Mouse (Mus musculus) forebrain, embryonic 13.5 days (tissue): ENCODE results near the gene Strbp. TPM values are rescaled to one million over a fixed set of nuclear protein-coding genes. Genes with fewer than 3 reads are reported as not detected.

ENCODE experiments used
- ATAC-seq: fragments of 200-750 bp; cut with Nextera tagmentation; 2 replicates; pipeline ENCODE4 v1.8.0; 2017
- H3K27ac ChIP-seq: fragments of 300-500 bp; sonication (generic); 2 replicates; pipeline ENCODE4 v1.5.1; 2015; ENCODE audit warnings: inconsistent platforms, mild to moderate bottlenecking, moderate library complexity
- H3K27me3 ChIP-seq: fragments of 300-500 bp; sonication (generic); 2 replicates; pipeline ENCODE4 v1.6.1; 2015; ENCODE audit warnings: mild to moderate bottlenecking, inconsistent platforms
- H3K36me3 ChIP-seq: fragments of 300-500 bp; sonication (generic); 2 replicates; pipeline ENCODE4 v1.6.1; 2015; ENCODE audit warnings: mild to moderate bottlenecking, inconsistent platforms; ENCODE audit not compliant: poor library complexity, severe bottlenecking
- H3K4me1 ChIP-seq: fragments of 300-500 bp; sonication (generic); 2 replicates; pipeline ENCODE4 v1.6.1; 2015; ENCODE audit warnings: inconsistent platforms
- H3K4me2 ChIP-seq: fragments of 300-500 bp; sonication (generic); 2 replicates; pipeline ENCODE4 v1.6.1; 2015; ENCODE audit warnings: inconsistent platforms, mild to moderate bottlenecking, moderate library complexity
- H3K4me3 ChIP-seq: fragments of 300-500 bp; sonication (generic); 2 replicates; pipeline ENCODE4 v1.5.1; 2015; ENCODE audit warnings: mild to moderate bottlenecking, inconsistent platforms
- H3K9ac ChIP-seq: fragments of 300-500 bp; sonication (generic); 2 replicates; pipeline ENCODE4 v1.6.1; 2015; ENCODE audit warnings: mild to moderate bottlenecking, inconsistent platforms
- H3K9me3 ChIP-seq: fragments of 300-500 bp; sonication (generic); replicated peaks from 2 replicates; pipeline ENCODE4 v1.6.1; 2016; ENCODE audit warnings: inconsistent platforms
- WGBS: fragments of 180-500 bp; shearing (Covaris S2); methylation state at CpG from one replicate; pipeline ENCODE4 v1.1.7; 2015; 5-methylcytosine and 5-hydroxymethylcytosine counted together
- polyA plus RNA-seq: library from polyadenylated mRNA; unstranded; fragments of >200 nt; fragmentation: Nextera tagmentation; extraction: Ambion mirVana; gene quantifications from 2 replicates; pipeline ENCODE4 v1.2.1, GENCODE M21; 2015

The Strbp gene
- polyA plus RNA-seq, 1 experiment from 2014 or later: 105 TPM

DNA sequence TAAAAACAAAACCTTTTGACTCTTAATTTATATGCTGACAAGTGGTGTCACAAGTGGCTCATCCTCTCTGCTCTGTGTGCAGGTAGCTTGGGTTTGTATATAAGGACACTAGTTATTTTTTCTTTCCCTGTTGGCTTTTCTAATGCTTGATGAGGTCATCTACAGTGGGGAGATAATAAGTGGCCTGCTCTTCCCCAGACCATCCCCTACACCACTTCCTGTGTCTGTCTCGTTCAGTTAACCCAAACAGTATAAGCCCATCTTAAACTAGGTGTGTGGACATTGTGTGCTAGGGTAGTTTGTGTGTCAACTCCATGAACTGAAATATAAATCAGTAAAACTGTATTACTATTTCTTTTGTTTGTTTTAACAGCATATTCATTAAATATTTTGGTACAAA, 137.6 kb downstream of the Strbp start:
- peaks cover 91% of the 10 kb centered on the region for H3K36me3 ChIP-seq
- H3K9ac ChIP-seq: no peak overlapping the region
- no peaks in the 10 kb centered on the region for H3K9me3 ChIP-seq
- H3K4me3 ChIP-seq: no peak overlapping the region
- H3K27ac ChIP-seq: no peak overlapping the region
- WGBS: 82% methylated on average over 1 of the region's 1 CpGs
- no peaks in the 10 kb centered on the region for H3K27me3 ChIP-seq
- no peak for ATAC-seq
- no peak overlapping the region for H3K4me2 ChIP-seq
- no peaks in the 10 kb centered on the region for H3K4me1 ChIP-seq

- Histone ChIP-seq H3K9me3 (no peaks in the 10 kb centered on the region), H3K27ac (no peak overlapping the region), H3K4me3 (no peak overlapping the region), H3K36me3 (peaks cover 93% of the 10 kb centered on the region), H3K4me1 (no peaks in the 10 kb centered on the region), H3K4me2 (no peak overlapping the region), H3K27me3 (no peaks in the 10 kb centered on the region), H3K9ac (no peak overlapping the region)
- no peak for ATAC-seq
- 74% methylated on average over 2 of the region's 2 CpGs for WGBS
Measured at GRCm38 (mm10) chr2:37565579-37565978, 138.1 kb downstream of the Strbp start.

GRCm38 (mm10) chr2:37556366-37556765, 147.3 kb downstream of the Strbp start:
- H3K4me3 ChIP-seq: no peak overlapping the region
- H3K27ac ChIP-seq: no peak overlapping the region
- no peaks in the 10 kb centered on the region for H3K4me1 ChIP-seq
- WGBS: 87% methylated on average over 2 of the region's 2 CpGs
- peaks cover 91% of the 10 kb centered on the region for H3K36me3 ChIP-seq
- H3K4me2 ChIP-seq: no peak overlapping the region
- H3K9me3 ChIP-seq: no peaks in the 10 kb centered on the region
- H3K27me3 ChIP-seq: no peaks in the 10 kb centered on the region
- ATAC-seq: no peak
- H3K9ac ChIP-seq: no peak overlapping the region

DNA sequence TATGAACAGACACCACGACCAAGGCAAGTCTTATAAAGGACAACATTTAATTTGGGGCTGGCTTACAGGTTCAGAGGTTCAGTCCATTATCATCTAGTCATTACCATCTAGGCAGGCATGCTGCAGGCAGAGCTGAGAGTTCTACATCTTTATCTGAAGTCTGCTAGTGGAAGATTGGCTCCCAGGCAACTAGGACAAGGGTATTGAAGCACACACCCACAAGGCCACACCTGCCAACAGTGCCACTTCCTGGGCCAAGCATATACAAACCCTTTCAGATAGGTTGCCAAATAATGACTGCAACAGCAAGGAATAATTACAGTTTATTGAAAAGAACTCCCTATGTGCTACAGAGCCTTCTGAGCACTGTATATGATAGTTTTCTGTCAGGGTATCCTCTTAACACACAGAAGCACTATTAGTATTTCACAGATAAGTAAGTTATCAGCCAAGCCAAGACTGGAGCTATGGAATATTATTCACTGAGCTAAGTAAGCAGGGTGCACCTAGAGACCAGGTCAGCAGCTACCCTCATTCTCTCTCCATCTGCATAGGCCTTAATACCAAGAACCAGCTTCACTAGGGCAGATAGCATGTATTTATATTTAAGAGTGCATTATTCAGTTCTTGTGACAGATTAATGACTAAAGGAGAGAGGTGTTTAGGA, 154.2 kb downstream of the Strbp start:
- no peaks in the 10 kb centered on the region for H3K4me1 ChIP-seq
- 71% methylated on average over 1 of the region's 1 CpGs for WGBS
- peaks cover 75% of the 10 kb centered on the region for H3K36me3 ChIP-seq
- H3K27me3 ChIP-seq: no peaks in the 10 kb centered on the region
- no peak overlapping the region for H3K9ac ChIP-seq
- no peak for ATAC-seq
- H3K27ac ChIP-seq: no peak overlapping the region
- no peak overlapping the region for H3K4me3 ChIP-seq
- no peak overlapping the region for H3K4me2 ChIP-seq
- no peaks in the 10 kb centered on the region for H3K9me3 ChIP-seq

DNA sequence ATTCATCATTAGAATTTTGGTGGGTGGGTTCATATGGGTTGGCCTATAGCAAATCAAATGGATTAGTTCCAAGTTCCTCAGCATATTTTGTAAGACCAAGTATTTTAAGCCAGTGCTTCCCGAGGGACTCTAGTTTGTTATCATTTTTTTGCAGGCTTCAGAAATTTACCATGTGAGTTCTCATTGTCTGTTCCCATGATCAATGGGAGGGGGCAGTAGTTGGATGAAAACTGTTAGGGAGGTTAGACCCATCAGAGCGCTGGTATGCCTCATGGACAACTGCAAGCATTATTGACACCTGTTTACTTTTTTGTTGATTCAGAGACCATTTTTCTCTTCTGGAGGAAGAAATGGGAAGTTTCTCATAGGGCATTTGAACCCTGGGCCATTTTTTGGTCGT, 172.0 kb downstream of the Strbp start:
- ATAC-seq: no peak
- Histone ChIP-seq H3K36me3 (peaks cover 26% of the 10 kb centered on the region), H3K27me3 (no peaks in the 10 kb centered on the region), H3K4me3 (no peak overlapping the region), H3K9me3 (no peaks in the 10 kb centered on the region), H3K4me2 (no peak overlapping the region), H3K4me1 (no peaks in the 10 kb centered on the region), H3K9ac (no peak overlapping the region), H3K27ac (no peak overlapping the region)
- 90% methylated on average over 3 of the region's 3 CpGs for WGBS

DNA sequence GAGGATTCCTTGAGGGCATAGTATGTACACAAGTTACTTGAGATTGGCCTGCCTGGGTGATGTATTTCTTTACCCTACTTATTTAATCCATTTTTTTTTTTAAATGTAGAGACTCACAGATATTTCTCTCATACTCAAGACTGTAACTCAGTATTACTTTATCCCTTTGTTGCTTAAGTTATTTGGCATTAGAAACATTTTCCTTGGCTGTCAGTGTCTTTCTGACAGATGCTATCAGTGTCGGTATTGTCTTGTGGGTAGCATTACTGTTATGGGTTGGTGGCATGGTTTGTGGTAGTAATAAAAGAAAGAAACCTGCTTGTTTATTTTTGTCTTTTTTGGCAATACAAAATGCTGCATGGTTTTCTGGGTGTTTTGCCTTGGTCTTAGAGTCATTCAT, 172.9 kb downstream of the Strbp start:
- peaks cover 20% of the 10 kb centered on the region for H3K36me3 ChIP-seq
- no peaks in the 10 kb centered on the region for H3K9me3 ChIP-seq
- no peak overlapping the region for H3K27ac ChIP-seq
- no peak overlapping the region for H3K4me3 ChIP-seq
- no peaks in the 10 kb centered on the region for H3K4me1 ChIP-seq
- WGBS: 93% methylated on average over 1 of the region's 1 CpGs
- no peak for ATAC-seq
- no peak overlapping the region for H3K4me2 ChIP-seq
- no peak overlapping the region for H3K9ac ChIP-seq
- no peaks in the 10 kb centered on the region for H3K27me3 ChIP-seq

GRCm38 (mm10) chr2:37529397-37529796, 174.3 kb downstream of the Strbp start:
- Histone ChIP-seq H3K9me3 (no peaks in the 10 kb centered on the region), H3K27me3 (no peaks in the 10 kb centered on the region), H3K4me2 (no peak overlapping the region), H3K4me3 (no peak overlapping the region), H3K36me3 (peaks cover 8% of the 10 kb centered on the region), H3K9ac (no peak overlapping the region), H3K27ac (peak overlapping the region; percentile 31; the same call in 1 of the 2 replicates), H3K4me1 (no peaks in the 10 kb centered on the region)
- 94% methylated on average over 2 of the region's 2 CpGs for WGBS
- no peak for ATAC-seq

GRCm38 (mm10) chr2:37527587-37527986, 176.1 kb downstream of the Strbp start:
- no peak for ATAC-seq
- 0 out of 2 replicates have a peak, but pooled peaks cover 3% of the 10 kb centered on the region for H3K36me3 ChIP-seq
- H3K9me3 ChIP-seq: no peaks in the 10 kb centered on the region
- no peak overlapping the region for H3K4me2 ChIP-seq
- no peaks in the 10 kb centered on the region for H3K27me3 ChIP-seq
- no peak overlapping the region for H3K4me3 ChIP-seq
- H3K27ac ChIP-seq: no peak overlapping the region
- no peaks in the 10 kb centered on the region for H3K4me1 ChIP-seq
- H3K9ac ChIP-seq: no peak overlapping the region

DNA sequence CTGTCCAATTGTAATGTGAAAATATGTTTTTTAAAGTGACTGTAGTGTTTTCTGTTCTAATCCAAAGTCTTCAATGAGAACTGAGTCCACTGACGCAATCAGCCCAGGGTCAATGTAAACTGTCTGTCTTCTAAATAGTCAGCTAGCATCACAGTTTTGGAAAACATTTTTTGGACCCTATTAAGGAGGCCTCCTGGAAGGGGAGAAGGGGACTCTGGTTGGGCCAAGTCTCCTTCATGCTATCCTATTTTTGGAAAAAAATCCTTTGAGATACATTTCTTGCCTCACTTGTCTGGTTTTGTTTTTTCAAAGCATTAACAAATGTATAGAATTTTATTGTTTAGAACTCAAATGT, 184.4 kb downstream of the Strbp start:
- Histone ChIP-seq H3K4me2 (peak overlapping the region; percentile 57; the same call in 1 of the 2 replicates), H3K36me3 (peaks cover 22% of the 10 kb centered on the region; the same call in 1 of the 2 replicates), H3K4me3 (no peak overlapping the region), H3K4me1 (peaks cover 33% of the 10 kb centered on the region), H3K9me3 (no peaks in the 10 kb centered on the region), H3K27me3 (no peaks in the 10 kb centered on the region), H3K9ac (no peak overlapping the region), H3K27ac (no peak overlapping the region)
- WGBS: 89% methylated on average over 1 of the region's 1 CpGs
- ATAC-seq: no peak

- peak overlapping the region; percentile 60; the same call in 1 of the 2 replicates for H3K9ac ChIP-seq
- H3K9me3 ChIP-seq: no peaks in the 10 kb centered on the region
- peak overlapping the region; percentile 57 for H3K4me2 ChIP-seq
- no peaks in the 10 kb centered on the region for H3K27me3 ChIP-seq
- peaks cover 33% of the 10 kb centered on the region for H3K4me1 ChIP-seq
- WGBS: 87% methylated on average over 4 of the region's 4 CpGs
- ATAC-seq: no peak
- peaks cover 22% of the 10 kb centered on the region; the same call in 1 of the 2 replicates for H3K36me3 ChIP-seq
- no peak overlapping the region for H3K4me3 ChIP-seq
- no peak overlapping the region for H3K27ac ChIP-seq
Measured at GRCm38 (mm10) chr2:37518561-37519285, 184.9 kb downstream of the Strbp start.

GRCm38 (mm10) chr2:37516922-37517462, 186.7 kb downstream of the Strbp start:
- Histone ChIP-seq H3K4me2 (peak overlapping the region; percentile 57), H3K9me3 (no peaks in the 10 kb centered on the region), H3K4me3 (peak overlapping the region; percentile 33), H3K36me3 (peaks cover 29% of the 10 kb centered on the region), H3K27me3 (no peaks in the 10 kb centered on the region), H3K27ac (peak overlapping the region; percentile 91), H3K4me1 (peaks cover 33% of the 10 kb centered on the region), H3K9ac (peak overlapping the region; percentile 60)
- WGBS: 28% methylated on average over 4 of the region's 4 CpGs
- ATAC-seq: peak; percentile 68

DNA sequence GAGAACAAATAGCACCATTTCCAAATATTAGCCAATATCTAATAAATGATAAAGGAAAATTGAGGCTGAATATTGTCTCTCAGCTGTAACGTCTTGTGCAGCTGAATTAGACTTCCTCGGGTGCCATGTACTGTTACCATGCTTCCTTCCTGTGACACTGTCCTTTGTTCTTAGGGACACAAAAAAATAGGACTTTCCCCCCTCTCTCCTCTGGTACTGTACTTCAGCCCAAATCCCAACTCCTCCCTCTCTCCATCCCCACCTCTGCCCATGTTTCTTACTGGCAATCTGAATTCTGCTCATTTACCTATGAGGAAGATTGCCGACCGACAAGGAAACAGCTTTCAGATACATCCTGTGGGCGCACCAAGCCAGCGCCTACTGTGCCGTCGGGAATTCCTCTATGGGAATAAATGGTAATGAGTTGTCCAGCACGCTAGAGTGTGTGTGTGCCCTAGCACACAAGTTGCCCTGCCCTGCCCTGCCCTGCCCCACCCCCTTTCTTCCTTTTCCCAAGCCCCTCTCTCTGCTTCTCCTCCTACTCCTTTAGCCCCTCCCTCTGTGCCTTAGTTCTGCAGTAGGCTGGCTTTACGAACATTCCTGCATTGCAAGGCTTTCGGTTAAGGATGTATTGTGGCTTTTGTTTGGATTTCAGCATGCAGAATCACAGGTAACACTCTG, 187.5 kb downstream of the Strbp start, which contains the start of gene Gpr21:
Gpr21 (plus strand) TSS at position 303 of the 681 bp plus-strand sequence.
- peak within 1 kb of the TSS; percentile 33 for H3K4me3 ChIP-seq
- H3K9ac ChIP-seq: peak within 1 kb of the TSS; percentile 60
- ATAC-seq: peak; percentile 89
- peaks cover 33% of the 10 kb centered on the region for H3K4me1 ChIP-seq
- WGBS: 19% methylated on average over 11 of the region's 11 CpGs
- no peaks in the 10 kb centered on the region for H3K27me3 ChIP-seq
- peak within 1 kb of the TSS; percentile 57 for H3K4me2 ChIP-seq
- H3K9me3 ChIP-seq: no peaks in the 10 kb centered on the region
- H3K36me3 ChIP-seq: peaks cover 35% of the 10 kb centered on the region
- peak within 1 kb of the TSS; percentile 91 for H3K27ac ChIP-seq
